Mouse (Mus musculus) activated CD4-positive, CD25-positive, alpha-beta regulatory T cell, adult 4 months (primary cell): ENCODE measurements around the gene Cacnb2. TPM values are rescaled to one million over a fixed set of nuclear protein-coding genes. Genes with fewer than 3 reads are reported as not detected.

Experiments used
- ATAC-seq: one replicate; pipeline ENCODE4 v1.8.0; 2017
- polyA plus RNA-seq, 2 experiments: library from polyadenylated mRNA; unstranded; fragments of 100-300 nt; shearing (Covaris generic); gene quantifications; one replicate each; pipeline ENCODE4 v1.2.1; 2017

The Cacnb2 gene
- polyA plus RNA-seq = under 1 TPM in 1 of 2 experiments, not detected in 1; 0.15 TPM

- ATAC-seq = no peak
Observed at GRCm38 (mm10) chr2:14602788-14603187, at the start of gene Cacnb2. Gene Cacnb2 (plus strand): TSS chr2:14603088.

DNA sequence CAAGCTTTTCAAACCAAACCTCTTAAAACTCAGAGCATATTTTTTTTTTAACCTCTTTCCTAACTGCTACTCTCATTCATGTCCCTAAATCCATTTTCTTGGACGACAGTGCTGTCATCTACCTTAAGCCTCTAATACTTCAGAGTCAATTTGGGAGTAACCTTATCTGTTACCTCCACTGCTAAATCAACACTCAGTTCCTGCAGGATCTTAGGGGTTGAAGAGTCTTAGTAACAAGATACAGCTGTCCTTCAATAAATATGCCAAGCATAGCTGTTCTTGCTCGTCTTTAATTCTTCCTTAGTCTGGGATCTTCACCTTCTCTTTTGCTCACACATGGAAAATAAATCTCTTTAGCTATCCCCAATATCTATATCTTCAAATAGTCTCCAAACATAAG lies 34.9 kb upstream of the Cacnb2 start:
- ATAC-seq = no peak

GRCm38 (mm10) chr2:14571300-14571699 lies 31.6 kb upstream of the Cacnb2 start:
- ATAC-seq = no peak

- ATAC-seq = no peak
Observed at GRCm38 (mm10) chr2:14589541-14589940, 13.3 kb upstream of the Cacnb2 start.

DNA sequence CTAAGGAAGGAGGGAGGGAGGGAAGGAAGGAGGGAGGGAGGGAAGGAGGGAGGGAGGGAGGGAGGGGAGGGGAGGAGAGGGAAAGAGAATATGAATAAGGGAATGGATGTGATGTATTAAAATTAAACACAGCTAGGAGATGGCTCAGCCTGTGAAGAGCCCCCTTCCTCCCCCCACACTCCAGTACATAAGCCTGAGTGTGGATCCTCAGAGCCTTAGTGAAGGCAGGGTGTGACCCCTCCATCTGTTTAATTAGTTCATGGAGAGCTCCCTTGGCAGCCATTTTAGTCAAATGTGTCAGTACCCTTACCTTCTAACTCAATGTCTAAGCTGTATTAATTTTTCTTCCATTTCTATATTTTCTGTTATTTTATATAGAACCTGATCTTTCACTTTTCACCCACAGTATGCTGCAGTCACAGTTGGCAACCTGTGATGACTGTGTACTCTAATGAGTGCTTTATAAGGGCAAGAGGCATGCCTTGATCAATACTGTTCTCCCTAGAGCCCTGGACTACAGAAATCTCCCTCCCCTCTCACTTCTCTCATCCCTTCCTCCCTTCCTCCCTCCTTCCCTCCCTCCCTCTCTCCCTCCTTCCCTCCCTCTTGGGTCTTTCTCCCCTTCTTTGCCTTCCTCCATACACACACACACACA lies 4.9 kb upstream of the Cacnb2 start:
- ATAC-seq = no peak

DNA sequence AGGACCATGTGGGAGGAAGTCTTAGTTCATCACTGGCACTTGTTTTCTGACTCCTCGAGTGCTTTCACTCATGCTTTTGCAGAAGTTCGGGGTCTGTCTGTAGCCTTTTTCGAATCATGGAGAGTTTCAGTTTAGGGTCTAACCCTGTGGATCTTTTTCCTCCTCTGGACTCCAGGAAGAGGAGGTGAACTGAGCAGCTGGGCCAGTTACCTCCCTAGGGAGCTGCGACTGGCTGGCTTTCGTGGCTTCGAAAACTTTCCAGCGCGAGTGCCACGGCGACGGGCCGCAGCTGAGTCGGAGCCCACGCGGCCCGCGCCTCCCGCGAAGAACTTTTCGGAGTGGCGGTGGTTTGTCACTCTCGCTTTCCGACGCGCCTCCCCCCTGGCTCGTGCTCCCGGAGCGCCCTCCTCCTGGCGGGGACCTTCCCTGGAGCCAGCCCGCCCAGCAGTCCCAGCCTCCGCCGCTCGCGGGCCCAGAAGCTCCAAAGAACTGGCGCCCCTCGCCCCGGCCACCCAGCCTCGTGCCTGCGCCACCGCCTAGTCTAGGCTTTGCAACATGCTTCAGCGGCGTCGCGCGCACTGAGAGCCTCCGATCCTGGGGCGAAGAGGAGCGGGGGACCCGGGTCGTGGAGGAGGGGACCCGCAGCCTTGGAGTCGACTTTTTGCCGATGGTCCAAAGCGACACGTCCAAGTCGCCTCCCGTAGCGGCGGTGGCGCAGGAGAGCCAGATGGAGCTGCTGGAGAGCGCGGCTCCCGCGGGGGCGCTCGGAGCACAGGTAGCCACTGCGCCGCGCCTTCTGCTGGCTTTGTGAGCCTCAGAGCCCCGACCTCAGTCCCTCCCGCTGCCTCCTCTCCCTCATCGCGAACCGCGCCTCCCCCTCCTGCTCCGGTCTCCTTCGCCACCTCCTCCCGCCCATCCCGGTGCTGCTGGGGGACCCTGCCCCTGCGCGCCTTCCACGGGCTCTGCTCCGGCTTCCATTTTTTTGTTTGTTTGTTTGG lies 1.2 kb downstream of the Cacnb2 start:
- no peak for ATAC-seq

DNA sequence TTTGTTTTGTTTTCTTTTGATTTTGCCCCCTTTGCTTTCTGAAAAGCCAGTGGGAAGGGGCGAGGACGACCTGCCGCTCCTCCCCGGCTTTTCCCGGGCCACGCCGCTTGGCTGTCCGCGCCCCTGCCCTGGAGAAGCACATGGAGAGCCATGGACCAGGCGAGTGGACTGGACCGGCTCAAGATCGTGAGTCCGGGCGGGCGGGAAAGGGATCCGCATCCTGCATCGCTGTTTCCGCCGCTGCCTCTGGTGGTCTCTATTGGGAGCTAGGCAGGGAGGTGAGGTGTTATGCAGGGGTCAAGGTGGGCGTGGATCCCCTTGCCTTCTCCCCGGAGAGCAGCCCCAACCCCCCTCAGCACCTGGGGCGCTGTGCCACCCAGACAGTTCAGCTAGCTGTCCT lies 1.9 kb downstream of the Cacnb2 start:
- no peak for ATAC-seq

DNA sequence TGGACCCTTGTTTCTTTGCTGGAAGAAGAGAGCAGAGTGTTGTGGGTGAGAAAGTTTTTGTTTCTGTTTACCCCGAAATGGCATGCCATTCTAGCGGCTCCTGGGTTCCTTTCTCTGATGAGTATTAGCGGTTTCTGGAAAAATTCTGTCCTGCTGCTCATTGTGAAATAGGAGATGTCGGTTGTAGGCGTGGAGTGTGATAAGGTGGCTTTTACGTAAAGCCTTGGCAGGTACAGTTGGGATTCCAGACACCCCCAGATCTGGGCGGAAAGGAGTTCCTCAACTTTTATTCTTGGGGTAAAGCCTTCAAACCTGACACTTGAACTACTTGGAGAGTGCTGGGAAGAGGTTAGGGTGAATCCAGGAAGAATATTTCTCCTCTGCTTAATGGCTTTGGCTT lies 2.3 kb downstream of the Cacnb2 start:
- ATAC-seq = no peak

- no peak for ATAC-seq
Observed at GRCm38 (mm10) chr2:14608606-14609005, 5.7 kb downstream of the Cacnb2 start.

GRCm38 (mm10) chr2:14612705-14613104 lies 9.8 kb downstream of the Cacnb2 start:
- ATAC-seq = no peak

DNA sequence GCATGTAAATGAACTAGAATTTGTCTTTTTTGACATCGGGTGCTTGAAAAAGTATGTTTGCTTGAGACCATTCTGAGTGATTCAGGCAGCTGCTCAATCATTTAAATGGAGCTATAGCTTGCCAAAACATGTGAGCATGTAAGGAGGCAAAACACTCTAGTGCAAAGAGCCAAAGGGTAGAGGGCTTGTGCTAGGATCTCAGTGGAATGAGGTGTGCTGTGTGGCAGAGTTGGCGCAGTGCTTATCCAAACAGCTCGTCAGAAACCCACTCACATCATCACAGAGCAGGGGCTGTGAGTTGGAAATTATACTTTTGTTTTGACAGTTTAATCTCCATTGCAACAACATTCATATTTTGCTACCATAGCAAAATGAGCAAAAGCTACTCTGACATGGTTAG lies 13.5 kb downstream of the Cacnb2 start:
- no peak for ATAC-seq

- ATAC-seq = no peak
Observed at GRCm38 (mm10) chr2:14620120-14620853, 17.4 kb downstream of the Cacnb2 start.

DNA sequence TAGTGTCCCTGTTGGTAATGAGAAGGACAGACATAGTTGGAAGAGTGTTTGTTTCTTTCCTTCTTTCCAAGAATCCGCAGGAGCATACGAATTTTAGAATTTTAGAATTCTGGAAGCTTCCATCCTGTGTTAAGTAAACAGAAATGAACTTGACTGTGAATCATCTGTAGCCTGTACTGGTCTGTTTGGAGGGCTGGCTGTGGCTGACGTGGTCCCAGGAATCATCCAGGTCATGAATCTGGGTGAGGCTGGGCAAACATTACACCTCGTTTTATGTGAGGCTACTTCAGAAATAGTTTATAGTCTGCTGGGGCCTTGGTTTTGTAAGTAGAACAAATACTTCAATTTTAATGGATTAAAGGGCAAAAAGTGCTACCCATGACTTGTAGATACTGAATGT lies 18.0 kb downstream of the Cacnb2 start:
- no peak for ATAC-seq

GRCm38 (mm10) chr2:14623820-14624219 lies 20.9 kb downstream of the Cacnb2 start:
- no peak for ATAC-seq

GRCm38 (mm10) chr2:14629814-14630492 lies 27.1 kb downstream of the Cacnb2 start:
- ATAC-seq = no peak

- ATAC-seq = peak; percentile 94
Observed at GRCm38 (mm10) chr2:14631590-14631989, 28.7 kb downstream of the Cacnb2 start.

GRCm38 (mm10) chr2:14633202-14633601 lies 30.3 kb downstream of the Cacnb2 start:
- no peak for ATAC-seq

DNA sequence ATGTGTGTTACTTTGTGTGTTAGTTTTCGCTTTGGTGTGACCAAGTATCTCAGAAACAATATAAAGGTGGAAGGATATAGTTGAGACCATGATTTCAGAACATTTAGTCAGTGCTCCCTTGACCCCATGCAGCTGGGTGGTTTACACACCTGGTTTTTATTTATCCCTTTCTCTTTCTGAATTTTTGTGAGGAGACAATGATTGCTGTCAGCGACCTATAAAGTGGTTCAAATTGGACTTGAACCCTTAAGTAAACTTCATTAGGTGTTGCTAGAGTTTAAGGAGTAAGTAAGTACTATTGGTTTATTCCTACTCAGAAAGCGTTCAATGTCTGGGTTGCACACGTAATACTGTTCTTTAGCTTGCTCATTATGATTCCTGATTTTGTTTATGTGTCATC lies 36.4 kb downstream of the Cacnb2 start:
- ATAC-seq = no peak

DNA sequence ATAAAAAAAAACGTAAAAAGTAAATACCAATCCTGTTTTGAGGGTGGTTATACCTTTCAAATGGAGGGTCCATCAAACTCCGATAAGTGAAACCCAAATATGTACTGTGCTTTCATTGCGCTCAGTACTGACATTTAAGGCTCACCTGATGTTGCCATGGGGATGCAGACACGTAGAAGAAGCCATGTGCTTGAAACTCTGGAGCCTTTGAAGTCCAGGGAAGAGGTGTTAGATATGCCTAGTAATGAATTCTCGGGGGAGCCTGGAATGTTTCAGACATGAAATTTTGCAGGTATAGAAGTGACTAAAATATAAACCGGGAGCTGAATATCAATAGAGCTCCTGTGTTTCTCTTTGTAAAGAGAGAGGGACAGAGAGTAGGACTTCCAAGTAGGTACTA lies 37.0 kb downstream of the Cacnb2 start:
- ATAC-seq = no peak

- no peak for ATAC-seq
Observed at GRCm38 (mm10) chr2:14641040-14641439, 38.2 kb downstream of the Cacnb2 start.

- ATAC-seq = no peak
Observed at GRCm38 (mm10) chr2:14651268-14651667, 48.4 kb downstream of the Cacnb2 start.

DNA sequence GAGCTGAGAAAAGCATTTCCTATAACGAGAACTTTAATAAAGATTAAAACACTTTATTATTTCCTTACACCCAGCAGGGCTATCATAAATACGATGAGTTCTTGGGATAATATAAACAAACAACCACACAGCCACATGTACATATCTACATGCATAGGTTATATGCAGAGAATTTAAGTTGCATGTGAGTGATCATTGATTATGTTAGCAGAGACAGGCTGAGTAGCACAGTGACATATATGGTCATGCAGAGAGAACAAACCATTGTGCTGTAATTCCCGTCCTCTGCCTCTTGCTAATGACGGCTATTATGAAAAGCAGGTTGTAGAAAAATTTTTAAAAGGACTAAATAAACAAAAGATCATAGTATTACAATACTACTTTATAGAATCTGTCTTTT lies 53.8 kb downstream of the Cacnb2 start:
- ATAC-seq = no peak
